Mouse (Mus musculus) brain, embryonic 14.5 days (tissue): ENCODE results near the gene Ccdc54.

ENCODE experiments used
- CTCF ChIP-seq: fragments of 200-500 bp; IDR thresholded peaks from 2 replicates; pipeline ENCODE4 v1.5.1; 2012; ENCODE audit warnings: inconsistent platforms, mild to moderate bottlenecking, moderate library complexity, borderline replicate concordance; ENCODE audit not compliant: insufficient read depth, insufficient read length; ENCODE audit errors: extremely low read depth
- POLR2A ChIP-seq: fragments of 200-500 bp; IDR thresholded peaks from 2 replicates; pipeline ENCODE4 v1.6.1; 2012; ENCODE audit warnings: mild to moderate bottlenecking, inconsistent platforms, borderline replicate concordance; ENCODE audit not compliant: poor library complexity, insufficient read depth, insufficient read length, severe bottlenecking; ENCODE audit errors: extremely low read depth

- TF ChIP-seq CTCF (peak; percentile 59; the same call in 1 of the 2 replicates), POLR2A (no peak)
Measured at GRCm38 (mm10) chr16:50542554-50543333, 48.2 kb downstream of the Ccdc54 start.
